Mouse (Mus musculus) midbrain, embryonic 14.5 days (tissue): ENCODE data around the gene Dpf3. TPM values are rescaled to one million over a fixed set of nuclear protein-coding genes. Genes with fewer than 3 reads are reported as not detected.

Experiments used
- ATAC-seq: fragments of 200-750 bp; cut with Nextera tagmentation; 2 replicates; pipeline ENCODE4 v1.8.0; 2017; ENCODE audit warnings: moderate number of reproducible peaks, moderate library complexity; ENCODE audit not compliant: low FRiP score, low TSS enrichment
- DNase-seq: peaks from one replicate; pipeline ENCODE4 v3.0.0-alpha.2; 2015
- H3K27ac ChIP-seq: fragments of 300-500 bp; sonication (generic); replicated peaks from 2 replicates; pipeline ENCODE4 v1.5.1; 2014; ENCODE audit warnings: mild to moderate bottlenecking, low read depth, low read length, moderate library complexity
- H3K27me3 ChIP-seq: fragments of 300-500 bp; sonication (generic); 2 replicates; pipeline ENCODE4 v1.6.1; 2014; ENCODE audit warnings: low read length, control low read depth, mixed read lengths; ENCODE audit not compliant: control insufficient read depth, insufficient read depth
- H3K36me3 ChIP-seq: fragments of 300-500 bp; sonication (generic); 2 replicates; pipeline ENCODE4 v1.6.1; 2014; ENCODE audit warnings: low read length, control low read depth; ENCODE audit not compliant: control insufficient read depth, insufficient read depth
- H3K4me1 ChIP-seq: fragments of 300-500 bp; sonication (generic); 2 replicates; pipeline ENCODE4 v1.6.1; 2014; ENCODE audit warnings: mild to moderate bottlenecking, antibody characterized with exemption, low read length, control low read depth; ENCODE audit not compliant: control insufficient read depth, insufficient read depth
- H3K4me2 ChIP-seq: fragments of 300-500 bp; sonication (generic); 2 replicates; pipeline ENCODE4 v1.6.1; 2014; ENCODE audit warnings: mild to moderate bottlenecking, low read length, moderate library complexity
- H3K4me3 ChIP-seq: fragments of 300-500 bp; sonication (generic); replicated peaks from 2 replicates; pipeline ENCODE4 v1.5.1; 2014; ENCODE audit warnings: low read depth, low read length
- H3K9ac ChIP-seq: fragments of 300-500 bp; sonication (generic); replicated peaks from 2 replicates; pipeline ENCODE4 v1.6.1; 2014; ENCODE audit warnings: mild to moderate bottlenecking, low read length, moderate library complexity
- H3K9me3 ChIP-seq: fragments of 300-500 bp; sonication (generic); 2 replicates; pipeline ENCODE4 v1.6.1; 2016; ENCODE audit warnings: low read length, control low read depth, mixed read lengths; ENCODE audit not compliant: control insufficient read depth
- WGBS: fragments of 180-500 bp; shearing (Covaris S2); extraction: QIAGEN DNeasy Blood & Tissue Kit; methylation state at CpG from one replicate; pipeline ENCODE4 v1.1.7; 2014; 5-methylcytosine and 5-hydroxymethylcytosine counted together
- polyA plus RNA-seq: library from polyadenylated mRNA; unstranded; fragments of >200 nt; fragmentation: Nextera tagmentation; extraction: Ambion mirVana; gene quantifications from 2 replicates; pipeline ENCODE4 v1.2.1, GENCODE M21; 2014

Dpf3 gene
- polyA plus RNA-seq, 1 experiment from 2014 or later, result 30.1 TPM

DNA sequence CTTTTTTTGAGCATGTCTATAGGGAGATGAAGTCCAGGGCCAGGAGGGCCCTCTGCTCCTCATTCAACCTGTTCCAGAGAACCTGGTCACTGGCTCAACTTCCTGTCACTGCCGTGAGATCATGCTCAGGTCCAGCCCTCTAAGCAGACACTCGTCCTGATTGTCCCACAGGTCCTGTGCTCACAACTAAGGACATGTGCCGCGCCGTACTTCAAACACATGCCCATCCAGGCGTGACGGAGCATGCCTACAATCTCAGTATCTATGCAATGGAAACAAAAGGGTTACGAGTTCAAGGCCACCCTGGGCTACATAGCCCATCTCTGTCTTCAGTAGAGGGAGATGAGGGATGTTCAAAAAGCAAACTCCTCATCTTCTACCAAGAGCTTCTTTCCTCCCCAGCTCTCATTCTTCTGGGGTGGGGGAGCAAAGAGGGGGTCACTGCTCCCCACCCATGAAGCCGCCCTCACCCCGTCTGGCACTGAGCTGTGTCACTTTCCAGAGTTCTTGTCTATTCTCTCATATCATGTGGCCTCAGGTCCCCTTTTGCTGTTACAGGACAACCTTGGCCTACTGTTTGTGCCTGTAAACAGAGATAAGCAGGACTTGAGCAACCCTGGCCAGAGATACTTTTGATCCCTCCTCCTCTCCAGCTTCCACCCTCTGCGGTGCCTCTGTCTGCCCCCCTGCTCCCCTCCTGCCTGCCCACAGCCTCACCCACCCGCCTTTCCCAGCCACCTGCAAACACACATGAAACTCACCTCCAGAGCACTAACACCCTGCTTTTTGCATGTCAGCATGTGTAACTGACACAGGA lies 112.3 kb downstream of the Dpf3 start:
- no peak overlapping the region for H3K9ac ChIP-seq
- DNase-seq (no peak), ATAC-seq (no peak)
- H3K27ac ChIP-seq, result no peak overlapping the region
- no peaks in the 10 kb centered on the region for H3K9me3 ChIP-seq
- no peaks in the 10 kb centered on the region for H3K36me3 ChIP-seq
- H3K4me3 ChIP-seq, result no peak overlapping the region
- H3K27me3 ChIP-seq, result no peaks in the 10 kb centered on the region
- no peaks in the 10 kb centered on the region for H3K4me1 ChIP-seq
- H3K4me2 ChIP-seq, result no peak overlapping the region
- 82% methylated on average over 12 of the region's 12 CpGs for WGBS

DNA sequence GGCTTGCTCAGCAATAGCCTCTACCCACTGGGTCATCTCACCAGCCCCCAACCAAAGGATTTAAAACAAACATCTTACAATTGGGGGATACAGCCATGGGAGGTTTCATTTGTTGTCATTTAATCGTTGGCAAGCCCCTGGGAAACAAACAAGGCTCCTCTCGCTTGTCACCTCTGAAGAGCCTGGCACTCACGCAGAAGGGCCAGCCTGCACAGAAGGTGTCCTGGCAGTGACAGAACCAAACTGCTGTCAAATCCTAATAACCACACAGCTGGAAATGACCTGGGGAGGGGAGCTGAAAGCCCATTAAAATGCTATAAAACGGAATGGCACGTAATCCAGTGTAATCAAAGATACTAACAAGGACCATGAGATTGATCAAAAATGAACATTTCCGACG lies 114.4 kb downstream of the Dpf3 start:
- Histone ChIP-seq H3K36me3 (no peaks in the 10 kb centered on the region), H3K9ac (no peak overlapping the region), H3K27me3 (no peaks in the 10 kb centered on the region), H3K27ac (no peak overlapping the region), H3K9me3 (no peaks in the 10 kb centered on the region), H3K4me3 (no peak overlapping the region), H3K4me2 (no peak overlapping the region), H3K4me1 (no peaks in the 10 kb centered on the region)
- no peak for ATAC-seq
- WGBS, result 65% methylated on average over 7 of the region's 7 CpGs
- DNase-seq, result no peak

DNA sequence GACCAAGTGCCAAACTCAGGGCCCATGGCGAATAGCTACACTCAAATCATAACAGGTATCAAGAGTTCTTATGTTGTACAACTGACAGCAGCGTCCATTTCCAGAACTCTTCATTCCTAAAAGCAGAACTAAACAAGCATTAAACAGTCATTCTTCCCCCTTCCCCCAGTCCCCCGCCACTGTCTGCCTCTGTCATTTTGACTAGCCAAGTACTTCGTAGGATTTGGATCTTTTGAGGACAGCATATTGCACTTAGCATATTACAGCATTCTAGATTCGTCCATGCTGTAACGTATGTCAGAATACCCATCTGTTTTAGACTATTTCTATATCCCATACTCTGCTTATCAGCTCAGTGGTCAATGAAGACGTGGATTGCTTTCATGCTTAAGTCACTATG lies 115.2 kb downstream of the Dpf3 start:
- H3K4me2 ChIP-seq, result no peak overlapping the region
- H3K27me3 ChIP-seq, result no peaks in the 10 kb centered on the region
- no peaks in the 10 kb centered on the region for H3K9me3 ChIP-seq
- H3K4me1 ChIP-seq, result no peaks in the 10 kb centered on the region
- ATAC-seq (no peak), DNase-seq (no peak)
- no peak overlapping the region for H3K27ac ChIP-seq
- no peak overlapping the region for H3K9ac ChIP-seq
- no peaks in the 10 kb centered on the region for H3K36me3 ChIP-seq
- WGBS, result 86% methylated on average over 7 of the region's 7 CpGs
- H3K4me3 ChIP-seq, result no peak overlapping the region

DNA sequence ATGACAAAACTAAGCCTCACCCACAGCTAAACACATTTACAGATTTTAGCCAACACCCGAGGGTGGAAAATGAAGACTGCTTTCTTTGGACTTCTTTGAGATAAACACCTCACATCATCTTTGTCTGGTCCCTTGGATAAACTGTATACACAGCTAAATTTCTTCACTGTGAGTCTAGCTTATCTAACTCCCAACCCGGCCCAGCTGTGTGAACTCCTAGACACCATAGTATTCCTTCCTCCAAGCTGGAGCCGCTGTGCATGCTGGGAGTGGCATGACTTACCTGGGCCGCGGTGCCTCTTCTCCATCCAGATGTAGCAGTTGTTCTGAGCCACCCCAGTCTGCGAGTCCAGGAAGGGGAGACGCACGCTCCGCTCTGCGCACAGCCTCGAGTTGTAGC lies 117.3 kb downstream of the Dpf3 start:
- H3K36me3 ChIP-seq, result no peaks in the 10 kb centered on the region
- no peak overlapping the region for H3K9ac ChIP-seq
- H3K4me2 ChIP-seq, result no peak overlapping the region
- H3K4me3 ChIP-seq, result no peak overlapping the region
- no peak overlapping the region for H3K27ac ChIP-seq
- DNase-seq, result peak; percentile 16
- H3K27me3 ChIP-seq, result no peaks in the 10 kb centered on the region
- no peak for ATAC-seq
- H3K4me1 ChIP-seq, result no peaks in the 10 kb centered on the region
- H3K9me3 ChIP-seq, result no peaks in the 10 kb centered on the region; the same call in 1 of the 2 replicates
- WGBS, result 84% methylated on average over 11 of the region's 11 CpGs

DNA sequence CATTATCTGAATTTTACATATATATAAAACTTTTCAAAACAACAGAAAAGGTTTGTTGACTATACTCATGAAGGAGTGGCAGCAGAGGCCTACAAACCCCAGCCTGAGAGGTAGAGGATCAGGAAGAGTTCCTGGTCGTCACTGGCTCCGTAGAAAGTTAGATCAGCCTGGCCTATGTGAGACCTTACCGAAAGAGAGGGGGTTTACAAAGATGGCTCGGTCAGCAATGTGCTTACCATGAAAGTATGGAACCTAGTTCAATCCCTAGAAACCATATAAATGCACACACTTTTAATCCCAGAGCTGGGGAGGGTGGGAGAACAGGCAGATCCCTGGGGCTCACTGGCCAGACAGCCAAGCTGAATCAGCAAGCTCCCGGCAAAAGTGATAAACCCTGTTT lies 118.1 kb downstream of the Dpf3 start:
- no peaks in the 10 kb centered on the region; the same call in 1 of the 2 replicates for H3K9me3 ChIP-seq
- 93% methylated on average over 5 of the region's 5 CpGs for WGBS
- H3K27ac ChIP-seq, result no peak overlapping the region
- H3K4me2 ChIP-seq, result no peak overlapping the region
- no peak for DNase-seq
- H3K9ac ChIP-seq, result no peak overlapping the region
- no peaks in the 10 kb centered on the region for H3K36me3 ChIP-seq
- ATAC-seq, result no peak
- H3K4me1 ChIP-seq, result no peaks in the 10 kb centered on the region
- H3K4me3 ChIP-seq, result no peak overlapping the region
- no peaks in the 10 kb centered on the region for H3K27me3 ChIP-seq

DNA sequence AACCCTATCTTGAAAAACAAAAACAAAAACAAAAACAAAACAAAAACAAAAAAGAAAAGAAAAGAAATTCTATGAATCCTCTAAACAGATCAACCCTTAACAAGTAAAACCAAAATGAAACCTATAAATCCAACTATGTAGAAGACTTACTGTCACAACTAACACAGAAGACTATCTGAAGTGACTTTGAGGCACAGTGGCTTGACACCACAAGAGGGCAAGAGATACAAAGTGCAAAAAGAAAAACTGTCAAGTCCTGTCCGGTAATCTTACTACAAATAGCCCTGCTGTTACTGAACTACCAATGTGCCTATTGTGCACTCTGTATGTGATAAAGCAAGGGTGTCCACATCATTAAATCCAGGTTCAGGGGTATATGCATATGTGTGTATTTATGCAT lies 120.0 kb downstream of the Dpf3 start:
- 95% methylated on average over 1 of the region's 1 CpGs for WGBS
- Histone ChIP-seq H3K36me3 (no peaks in the 10 kb centered on the region), H3K4me2 (no peak overlapping the region), H3K9ac (no peak overlapping the region), H3K27me3 (no peaks in the 10 kb centered on the region), H3K4me1 (no peaks in the 10 kb centered on the region), H3K4me3 (no peak overlapping the region), H3K9me3 (no peaks in the 10 kb centered on the region; the same call in 1 of the 2 replicates), H3K27ac (no peak overlapping the region)
- no peak for DNase-seq
- no peak for ATAC-seq

DNA sequence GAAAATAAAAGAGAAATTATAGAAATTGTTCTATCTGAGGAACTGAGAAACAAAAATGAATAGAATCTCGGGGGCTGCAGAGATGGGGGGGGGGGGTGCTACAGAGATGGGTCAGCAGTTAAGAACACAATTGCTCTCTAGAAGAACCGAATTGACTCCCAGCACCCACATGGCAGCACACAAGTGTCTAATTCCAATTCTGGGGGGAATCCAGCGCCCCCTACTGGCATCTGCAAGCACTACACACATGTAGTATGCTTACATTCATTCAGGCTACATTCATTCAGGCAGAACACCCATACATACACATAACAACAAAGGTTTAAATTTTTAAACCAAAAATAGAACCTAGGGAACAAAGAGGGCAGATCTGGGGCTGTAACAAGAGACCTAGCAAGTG lies 122.7 kb downstream of the Dpf3 start:
- H3K9me3 ChIP-seq, result no peaks in the 10 kb centered on the region; the same call in 1 of the 2 replicates
- H3K4me3 ChIP-seq, result no peak overlapping the region
- WGBS, result 68% methylated on average over 3 of the region's 3 CpGs
- ATAC-seq (no peak), DNase-seq (no peak)
- H3K4me1 ChIP-seq, result no peaks in the 10 kb centered on the region
- H3K27me3 ChIP-seq, result no peaks in the 10 kb centered on the region
- no peak overlapping the region for H3K9ac ChIP-seq
- H3K36me3 ChIP-seq, result no peaks in the 10 kb centered on the region
- H3K4me2 ChIP-seq, result no peak overlapping the region
- no peak overlapping the region for H3K27ac ChIP-seq

DNA sequence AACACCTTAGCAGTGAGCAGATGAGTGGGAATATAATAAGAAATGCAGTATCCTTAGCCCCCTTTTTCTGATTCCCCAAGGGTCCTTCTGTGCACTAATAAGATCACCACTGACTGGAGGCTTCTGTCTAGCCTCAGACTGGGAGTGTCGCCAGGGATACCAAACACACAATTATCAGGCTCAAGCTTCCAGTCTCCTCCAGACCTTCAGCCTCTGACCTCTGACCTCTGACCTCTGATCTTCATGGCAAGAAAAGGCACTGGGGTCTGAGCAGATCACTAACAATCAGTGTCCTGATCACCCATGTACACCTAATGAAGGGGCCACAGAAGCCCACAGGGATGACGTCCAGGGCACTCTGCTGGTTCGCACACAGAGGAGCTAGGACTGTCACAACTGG lies 125.7 kb downstream of the Dpf3 start:
- WGBS, result 27% methylated on average over 3 of the region's 3 CpGs
- no peaks in the 10 kb centered on the region for H3K36me3 ChIP-seq
- H3K9me3 ChIP-seq, result no peaks in the 10 kb centered on the region; the same call in 1 of the 2 replicates
- no peak for DNase-seq
- H3K4me2 ChIP-seq, result no peak overlapping the region
- no peak for ATAC-seq
- no peaks in the 10 kb centered on the region for H3K27me3 ChIP-seq
- no peak overlapping the region for H3K9ac ChIP-seq
- H3K4me3 ChIP-seq, result no peak overlapping the region
- H3K27ac ChIP-seq, result no peak overlapping the region
- no peaks in the 10 kb centered on the region for H3K4me1 ChIP-seq

DNA sequence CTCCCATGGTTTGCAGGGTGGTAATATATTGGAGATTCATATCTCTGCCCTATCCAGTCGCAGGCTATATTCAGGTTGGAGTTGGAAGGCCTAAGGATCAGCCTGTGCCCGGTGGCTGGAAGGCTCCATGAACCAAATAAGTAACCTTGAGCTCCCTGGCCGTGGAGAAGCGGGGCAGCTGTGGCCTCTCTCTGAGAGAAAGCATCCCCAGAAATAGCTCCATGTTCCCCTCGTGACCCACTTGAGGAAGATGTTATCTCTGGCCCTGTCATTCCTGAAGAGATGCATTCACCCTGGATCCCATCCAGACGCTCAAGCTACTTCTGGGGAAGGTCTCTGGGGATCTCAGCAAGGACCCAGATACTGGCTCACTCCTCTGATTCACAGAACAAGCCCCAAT lies 134.9 kb downstream of the Dpf3 start:
- no peaks in the 10 kb centered on the region for H3K9me3 ChIP-seq
- H3K9ac ChIP-seq, result no peak overlapping the region
- H3K4me3 ChIP-seq, result no peak overlapping the region
- no peak for ATAC-seq
- no peak overlapping the region for H3K4me2 ChIP-seq
- no peaks in the 10 kb centered on the region for H3K27me3 ChIP-seq
- no peaks in the 10 kb centered on the region for H3K4me1 ChIP-seq
- WGBS, result 87% methylated on average over 6 of the region's 6 CpGs
- no peaks in the 10 kb centered on the region for H3K36me3 ChIP-seq
- no peak overlapping the region for H3K27ac ChIP-seq
- DNase-seq, result no peak
